Mouse (Mus musculus) megakaryocyte, adult 5-6 weeks (primary cell): ENCODE results near the gene 1700088E04Rik. TPM values are rescaled to one million over a fixed set of nuclear protein-coding genes. Genes with fewer than 3 reads are reported as not detected.

Experiments
- ATAC-seq: 2 replicates; pipeline ENCODE4 v1.8.0; 2016; ENCODE audit warnings: mild to moderate bottlenecking, inconsistent platforms; ENCODE audit not compliant: poor library complexity, severe bottlenecking
- total RNA-seq, 2 experiments: library from RNA; stranded (forward) in 1 of 2; stranded (reverse) in 1 of 2; fragments of 153-499, 151-499 nt in 1 of 2; fragments of 221-1000, 200-1000 nt in 1 of 2; gene quantifications; 2 replicates each; pipeline versions ENCODE4 v1.2.3 to v1.2.4; 2015 to 2017

The 1700088E04Rik gene
- total RNA-seq, 2 experiments from 2014 or later: not detected

DNA sequence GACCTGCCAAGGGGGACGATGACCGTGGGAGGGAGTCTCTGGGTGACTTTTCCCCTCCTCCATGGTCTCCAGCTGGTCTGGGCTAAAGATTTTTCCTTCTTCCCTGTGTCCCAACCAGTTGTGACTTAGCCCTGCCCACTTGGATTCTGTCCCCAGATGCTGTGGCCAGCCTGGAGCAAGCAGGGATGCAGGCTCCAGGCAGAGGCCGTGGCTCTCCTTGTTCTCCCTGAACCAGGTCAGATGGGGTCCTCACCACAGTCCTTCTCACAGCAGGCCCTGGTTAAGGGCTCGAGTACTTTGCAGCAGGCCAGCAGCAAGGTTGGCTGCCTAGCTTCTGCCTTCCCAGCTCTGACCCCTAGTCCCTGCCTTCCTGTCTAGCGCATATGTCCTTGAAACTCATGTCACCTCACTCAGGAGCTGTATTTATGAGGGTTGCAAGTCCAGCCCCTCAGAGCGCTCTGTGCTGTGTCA, 7.8 kb downstream of the 1700088E04Rik start:
- no peak for ATAC-seq

DNA sequence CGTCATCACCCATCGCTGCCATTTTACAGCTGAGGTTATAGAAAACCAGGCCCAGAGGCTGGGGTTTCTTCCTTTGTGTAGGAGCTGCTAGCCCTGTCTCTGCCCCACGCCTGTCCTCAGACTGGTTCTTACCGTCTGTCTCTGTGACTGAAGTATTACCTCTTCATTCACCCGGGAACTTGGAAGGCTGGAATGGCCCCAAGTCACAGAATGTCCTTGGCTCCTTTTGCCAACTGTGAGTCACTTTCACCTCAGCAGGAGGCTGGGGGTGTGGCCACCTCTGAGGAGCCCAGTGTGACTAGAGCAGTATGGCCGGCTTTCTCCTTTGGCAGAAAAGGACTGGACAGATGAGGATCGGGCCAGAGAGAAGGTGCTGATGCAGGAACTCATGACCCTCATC, 9.6 kb downstream of the 1700088E04Rik start:
- ATAC-seq: no peak

DNA sequence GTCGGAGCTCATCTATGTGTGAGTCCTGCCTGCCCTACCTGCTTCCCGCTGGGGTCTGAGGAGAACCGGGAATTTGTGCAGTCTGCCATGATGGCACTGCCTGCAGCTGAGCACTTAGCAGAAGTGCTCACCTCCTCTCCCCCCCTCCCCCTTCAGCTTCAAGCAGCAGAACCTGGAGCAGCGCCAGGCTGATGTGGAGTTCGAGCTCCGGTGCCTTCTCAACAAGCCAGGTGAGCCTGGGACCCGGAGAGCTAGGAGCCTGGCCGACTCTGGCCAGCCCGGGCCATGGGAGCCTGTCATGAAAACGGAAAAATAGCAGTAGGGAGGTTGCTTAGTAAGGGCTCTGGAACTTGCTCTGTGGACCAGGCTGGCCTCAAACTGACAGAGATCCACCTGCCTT, 10.3 kb downstream of the 1700088E04Rik start:
- no peak for ATAC-seq

DNA sequence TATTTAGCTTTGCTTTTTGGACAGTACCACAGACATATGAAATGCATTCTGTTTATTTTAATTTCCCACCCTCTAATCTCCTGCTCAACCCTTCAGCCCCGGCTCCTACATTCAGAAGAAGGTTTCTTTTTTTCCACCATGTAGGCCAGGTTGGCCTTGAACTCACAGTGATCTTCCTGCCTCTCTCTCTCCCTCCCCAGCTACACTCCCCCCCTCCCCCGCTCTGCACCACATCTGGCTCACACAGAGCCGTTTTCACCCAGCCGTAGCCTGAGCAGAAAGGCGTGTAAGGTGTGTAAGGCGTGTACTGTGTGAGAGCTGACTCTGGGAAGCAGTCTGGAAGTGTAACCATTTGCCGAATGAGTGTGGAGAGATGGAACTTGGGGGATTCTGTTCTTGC, 11.7 kb downstream of the 1700088E04Rik start:
- no peak for ATAC-seq

DNA sequence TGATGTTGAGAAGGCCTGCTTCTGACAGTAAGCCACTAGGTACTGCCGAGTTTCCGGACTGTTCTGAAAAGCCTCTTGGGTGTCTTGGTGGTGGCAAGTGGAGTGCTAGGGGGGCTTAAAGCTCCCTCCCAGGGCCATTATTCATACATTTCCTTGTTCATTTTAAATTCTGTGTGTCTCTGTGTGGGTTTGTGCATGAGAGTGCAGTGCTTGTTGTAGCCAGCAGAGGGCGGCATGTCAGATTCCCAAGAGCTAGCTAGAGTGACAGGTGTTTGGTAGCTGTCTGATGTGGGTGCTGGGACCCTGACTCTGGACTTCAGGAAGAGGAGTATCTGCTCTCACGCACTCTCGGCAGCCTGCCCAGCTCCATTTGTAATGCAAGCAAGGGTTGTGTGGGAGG, 12.8 kb downstream of the 1700088E04Rik start:
- no peak for ATAC-seq

DNA sequence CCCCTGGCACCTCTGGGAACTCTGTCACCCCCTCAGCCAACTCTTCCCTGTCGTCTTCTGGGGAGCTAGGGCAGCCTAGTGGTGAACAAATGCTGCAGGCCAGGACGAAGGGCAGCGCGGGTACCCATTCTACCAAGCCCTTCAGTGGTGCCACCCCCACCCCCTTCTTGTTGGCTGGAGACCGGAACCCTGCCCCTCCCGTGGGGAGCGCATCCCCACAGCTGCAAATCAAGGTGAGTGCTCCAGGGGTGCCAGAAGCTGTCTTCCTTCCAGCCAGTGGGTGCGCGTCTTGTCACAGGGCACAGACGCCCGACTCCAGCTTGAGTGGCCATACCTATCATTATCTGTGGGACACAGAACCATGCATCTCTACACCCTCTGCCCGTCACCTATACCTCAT, 14.0 kb downstream of the 1700088E04Rik start:
- no peak for ATAC-seq

DNA sequence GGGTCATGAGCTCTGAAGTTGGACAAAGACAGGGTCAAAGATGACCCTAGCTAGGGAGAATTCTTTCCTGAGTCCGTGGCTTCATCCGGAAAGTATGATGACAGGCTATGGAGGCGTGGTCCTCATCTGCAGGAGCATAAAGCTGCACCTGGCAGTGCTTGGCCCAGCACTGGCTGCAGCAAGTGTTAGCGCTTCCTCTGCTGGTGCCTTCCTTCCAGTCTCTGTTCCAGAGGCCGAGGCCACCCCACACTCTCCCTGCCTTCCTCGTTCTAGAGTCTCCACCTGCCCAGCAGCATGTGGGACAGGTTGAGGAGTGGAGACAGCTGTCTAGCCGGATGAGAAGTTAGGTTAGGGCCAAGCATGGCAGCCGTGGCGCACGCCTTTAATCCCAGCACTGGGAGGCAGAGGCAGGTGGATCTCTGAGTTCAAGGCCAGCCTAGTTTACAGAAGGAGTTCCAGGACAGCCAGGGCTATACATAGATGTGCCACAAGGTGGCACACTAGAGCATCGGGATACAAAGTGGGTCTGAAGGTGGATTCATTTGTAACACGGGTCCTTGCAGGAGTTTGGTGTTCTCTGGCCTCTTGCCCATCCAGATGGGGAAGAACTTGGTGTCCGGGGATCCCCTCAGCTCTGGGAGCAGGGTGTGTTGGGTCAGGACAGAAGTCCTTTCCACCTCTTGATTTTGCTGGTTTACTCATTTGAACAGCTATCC, 14.7 kb downstream of the 1700088E04Rik start:
- ATAC-seq: no peak

DNA sequence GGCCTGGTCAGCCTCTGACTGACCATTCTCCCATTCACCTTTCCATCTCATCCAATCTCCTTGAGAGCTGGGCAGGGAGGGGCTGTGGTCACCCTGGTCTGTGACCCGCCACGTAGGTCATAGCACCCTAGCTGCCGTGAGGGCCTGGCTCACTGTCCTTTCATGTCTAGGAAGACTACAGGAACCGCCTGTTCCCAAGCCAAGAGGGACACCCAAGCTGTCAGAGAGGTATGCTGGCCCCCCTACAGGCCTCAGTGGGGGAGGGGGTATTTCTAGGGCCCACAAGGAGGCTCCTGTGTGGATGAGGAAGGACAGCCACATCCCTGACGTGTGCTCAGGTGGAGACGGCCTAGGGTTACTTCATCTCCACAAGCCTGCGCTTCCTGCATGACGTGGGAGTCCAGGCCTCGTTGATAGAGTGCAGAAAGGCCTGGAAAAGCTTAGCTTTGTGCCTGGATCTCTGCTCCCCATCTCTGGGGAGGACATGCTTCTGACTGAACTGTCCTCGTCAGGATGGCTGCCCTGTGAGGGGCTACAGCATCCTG, 16.6 kb downstream of the 1700088E04Rik start:
- no peak for ATAC-seq

DNA sequence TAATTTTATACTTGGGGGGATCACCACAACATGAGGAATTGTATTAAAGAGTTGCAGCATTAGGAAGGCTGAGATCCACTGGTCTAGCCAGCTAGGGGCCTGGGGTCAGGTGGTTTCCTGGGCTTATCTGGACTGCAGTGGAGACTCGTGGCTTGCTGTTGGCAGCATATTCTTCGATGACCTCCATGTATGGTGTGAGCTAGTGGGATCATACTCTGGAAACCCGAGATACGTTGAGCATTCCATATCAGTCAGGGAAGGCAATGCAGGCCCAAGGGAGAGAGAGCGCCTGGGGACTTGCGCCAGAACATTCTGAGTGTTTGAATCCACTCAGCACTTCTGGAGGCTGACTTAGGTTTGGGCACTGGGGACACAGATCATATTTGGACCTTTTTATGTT, 17.3 kb downstream of the 1700088E04Rik start:
- ATAC-seq: no peak

DNA sequence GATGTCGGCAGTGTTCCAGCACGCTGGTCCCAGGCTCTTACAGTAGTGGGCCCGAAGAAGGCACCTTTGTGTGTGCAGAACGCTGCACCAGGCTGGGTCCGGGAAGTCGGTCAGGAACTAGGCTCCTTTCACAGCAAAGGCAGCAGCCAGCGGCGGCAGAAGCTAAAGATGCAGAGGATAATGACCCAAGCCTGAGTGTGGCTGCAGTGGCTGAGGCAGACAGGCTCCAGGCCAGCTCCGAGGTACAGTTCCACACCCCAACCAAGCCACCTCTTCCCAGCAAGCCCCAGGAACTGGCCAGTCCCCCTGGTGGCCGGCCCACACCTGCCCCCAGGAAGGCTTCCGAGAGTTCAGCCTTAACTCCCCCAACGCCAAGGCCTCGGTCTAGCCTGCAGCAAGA, 18.5 kb downstream of the 1700088E04Rik start:
- no peak for ATAC-seq

DNA sequence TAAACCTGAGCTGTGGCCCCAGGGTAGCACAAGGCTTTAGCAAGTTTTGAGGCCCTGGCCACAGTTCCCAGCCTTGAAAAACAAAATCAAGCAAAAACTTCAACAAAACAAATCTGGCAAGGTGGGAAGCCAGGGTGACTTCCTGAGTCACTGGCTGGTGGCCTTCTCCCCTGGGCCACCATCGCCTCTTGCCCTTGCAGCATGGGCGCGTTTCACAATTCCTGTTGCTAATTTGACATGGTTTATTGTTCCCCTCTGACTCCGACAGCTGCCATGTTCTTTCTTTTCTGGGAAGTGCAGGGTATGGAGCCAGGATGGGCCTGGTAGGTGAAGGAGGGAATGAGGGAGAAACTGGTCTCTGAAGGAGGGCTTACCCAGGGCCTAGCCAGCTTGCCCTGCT, 18.9 kb downstream of the 1700088E04Rik start:
- no peak for ATAC-seq

DNA sequence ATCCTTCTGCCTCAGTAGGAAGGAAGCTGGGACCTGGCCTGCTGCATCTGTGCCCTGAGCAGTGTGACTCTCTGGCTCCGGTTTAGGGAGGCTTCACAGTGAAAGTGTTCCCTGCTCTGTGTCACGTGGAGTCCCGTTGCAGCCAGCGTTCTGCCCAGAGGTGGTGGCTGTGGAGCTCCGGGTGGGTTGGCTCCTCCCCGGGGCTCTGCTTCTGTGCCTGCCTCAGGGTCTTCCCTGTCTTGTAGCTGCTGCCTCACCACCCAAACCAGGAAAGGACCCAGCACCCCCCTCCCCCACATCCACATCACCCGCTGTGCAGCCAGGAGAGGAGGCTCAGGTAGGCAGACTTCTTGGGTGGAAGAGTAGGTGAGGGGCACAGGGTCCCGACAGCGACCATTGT, 21.6 kb downstream of the 1700088E04Rik start:
- no peak for ATAC-seq

DNA sequence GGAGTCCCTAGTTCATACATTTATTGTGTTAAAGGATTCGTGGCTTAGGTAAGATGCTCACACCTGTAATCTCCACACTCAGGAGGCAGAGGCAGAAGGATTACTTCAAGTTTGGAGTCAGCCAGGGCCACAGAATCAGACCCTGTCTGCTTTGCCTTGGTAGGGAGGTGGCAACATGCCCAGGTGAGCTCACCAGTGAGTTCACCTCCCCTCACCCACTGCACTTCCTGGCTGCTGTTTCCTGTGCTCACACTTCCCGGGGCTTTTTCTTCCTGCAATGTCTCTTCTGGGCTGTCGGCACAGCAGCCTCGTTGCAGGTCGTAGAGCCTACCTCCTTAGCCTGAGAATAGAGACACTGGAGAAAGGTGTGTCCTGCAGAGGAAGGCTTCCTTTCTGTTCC, 25.8 kb downstream of the 1700088E04Rik start:
- no peak for ATAC-seq

DNA sequence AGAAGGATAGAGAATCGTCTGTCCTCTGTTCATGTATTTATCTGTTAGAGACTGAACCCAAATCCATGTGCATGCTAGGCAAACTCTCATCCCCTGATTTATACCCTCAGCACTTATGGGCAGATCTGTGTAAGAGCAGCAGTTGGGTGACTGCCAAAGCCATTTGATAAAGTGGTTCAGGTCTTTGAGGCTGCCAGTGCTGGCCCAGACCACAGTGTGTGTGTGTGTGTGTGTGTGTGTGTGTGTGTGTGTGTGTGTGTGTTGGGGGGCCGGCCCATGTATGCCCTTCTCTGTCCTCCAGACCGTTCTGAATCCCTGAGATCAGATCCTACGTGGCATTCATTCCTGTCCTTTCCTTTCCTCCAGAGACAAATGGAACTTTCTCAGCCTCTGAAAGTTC, 29.3 kb downstream of the 1700088E04Rik start:
- no peak for ATAC-seq

DNA sequence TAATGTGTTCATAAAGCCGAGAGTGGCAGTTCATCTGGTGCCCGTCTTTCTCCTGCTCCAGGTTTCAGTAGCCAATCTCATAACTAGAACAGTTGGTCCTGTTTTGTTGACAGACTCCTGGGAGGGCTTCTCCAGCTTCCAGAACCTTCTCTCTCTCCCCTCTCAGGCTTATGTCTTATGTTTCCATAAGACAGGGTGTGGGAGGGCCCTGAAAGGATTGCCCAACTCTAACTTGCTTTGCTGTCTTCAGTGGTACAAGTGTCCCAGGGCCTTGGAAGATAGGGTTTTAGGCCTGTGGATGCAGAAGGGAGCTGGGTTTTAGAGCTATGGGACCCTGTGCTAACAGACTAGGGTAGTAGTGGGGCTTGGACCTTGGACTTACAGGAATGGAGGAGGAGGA, 30.5 kb downstream of the 1700088E04Rik start:
- ATAC-seq: no peak

DNA sequence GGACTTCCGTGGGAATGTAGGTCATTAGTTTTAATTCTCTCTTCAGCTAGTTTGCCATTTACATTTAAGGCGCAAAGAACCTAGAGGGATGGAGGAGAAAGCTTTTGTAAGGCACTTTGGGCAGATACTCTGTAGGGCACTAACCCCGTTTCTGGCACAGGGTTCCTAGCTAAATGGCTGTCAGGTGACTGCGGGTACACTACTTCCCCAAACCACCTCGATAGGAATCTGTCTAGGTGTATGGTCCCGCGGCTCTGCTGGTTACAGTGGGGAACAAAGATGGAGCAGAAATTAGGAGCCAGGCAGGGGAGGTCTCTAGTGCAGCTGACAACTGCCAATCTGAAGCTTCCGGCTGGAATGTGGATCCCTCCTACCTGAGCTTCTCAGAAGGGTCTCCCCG, 31.0 kb downstream of the 1700088E04Rik start:
- peak; percentile 56 for ATAC-seq

DNA sequence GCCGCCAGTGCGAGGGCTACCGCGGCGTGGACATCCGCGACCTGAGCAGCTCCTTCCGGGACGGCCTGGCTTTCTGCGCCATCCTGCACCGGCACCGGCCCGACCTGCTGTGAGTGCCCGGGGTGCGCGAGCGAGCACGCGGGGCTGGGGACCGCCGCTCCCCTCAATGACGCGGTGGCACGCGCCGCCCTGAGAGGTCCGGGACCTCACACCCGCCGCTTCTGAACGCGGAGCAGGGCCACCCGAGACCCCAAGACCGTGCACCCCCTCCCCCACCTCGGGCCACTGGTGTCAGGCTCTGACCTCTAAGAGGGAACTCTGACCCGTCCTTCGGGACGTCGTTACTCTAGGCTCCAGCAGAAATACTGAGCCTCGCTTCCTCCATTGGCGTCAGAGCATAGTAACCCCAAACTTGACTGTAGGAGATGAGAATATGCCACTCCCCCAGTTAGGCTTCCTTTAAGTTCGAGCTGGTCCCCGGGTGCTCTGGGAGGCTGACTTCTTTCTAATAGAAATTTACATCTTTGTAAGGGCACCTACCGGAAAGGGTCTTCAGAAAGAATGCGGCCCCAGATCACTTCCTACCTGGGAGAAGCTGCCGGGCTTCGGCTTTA, 31.6 kb downstream of the 1700088E04Rik start:
- peak; percentile 41 for ATAC-seq

DNA sequence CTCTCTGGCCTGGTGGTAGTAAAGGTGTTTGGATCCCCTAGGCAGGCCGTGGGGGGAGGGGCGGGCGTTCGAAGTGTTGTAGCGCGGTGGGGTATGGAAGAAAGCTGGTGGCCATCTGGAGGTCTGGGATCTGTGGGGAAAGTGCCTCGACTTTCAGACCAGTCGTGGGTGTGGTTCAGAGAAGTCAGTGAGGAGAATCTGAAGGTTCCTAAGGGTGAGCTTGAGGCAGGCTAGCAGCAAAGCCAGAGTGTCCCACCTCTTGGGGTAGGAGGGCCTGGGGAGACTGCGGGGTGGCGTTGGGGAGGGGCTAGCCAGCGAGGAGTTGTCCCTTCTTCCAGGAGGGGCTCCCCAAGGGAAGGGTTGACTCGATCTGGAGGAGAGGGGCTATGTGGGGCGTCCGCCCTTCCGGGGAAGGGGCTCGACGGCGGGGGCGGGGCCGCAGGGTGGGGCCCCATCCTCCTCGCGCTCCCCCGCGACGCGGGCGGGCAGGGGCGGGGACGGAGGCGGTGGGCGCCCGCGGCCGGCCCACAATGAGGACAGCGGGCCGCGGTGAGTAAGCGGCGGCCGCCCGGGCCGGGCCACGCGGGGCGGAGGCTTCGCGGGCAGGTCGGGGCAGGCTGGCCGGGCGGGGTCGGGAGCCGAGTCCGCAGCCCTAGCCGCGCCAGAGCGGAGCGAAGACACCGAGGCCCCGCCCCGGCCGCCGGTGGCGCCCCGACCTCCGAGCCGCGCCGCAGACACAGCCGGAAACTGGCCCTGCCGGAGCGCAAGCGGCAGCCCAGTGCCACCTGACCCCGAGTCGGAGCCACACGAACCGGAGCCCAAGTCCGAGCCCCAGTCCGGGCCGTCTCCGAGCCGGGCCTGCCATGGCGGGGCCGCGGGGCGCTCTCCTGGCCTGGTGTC, 32.4 kb downstream of the 1700088E04Rik start, which contains the start of gene Micall1:
Gene Micall1, plus strand, starts transcription at position 478 of the 900 bp plus-strand sequence.
- peak; percentile 78 for ATAC-seq

DNA sequence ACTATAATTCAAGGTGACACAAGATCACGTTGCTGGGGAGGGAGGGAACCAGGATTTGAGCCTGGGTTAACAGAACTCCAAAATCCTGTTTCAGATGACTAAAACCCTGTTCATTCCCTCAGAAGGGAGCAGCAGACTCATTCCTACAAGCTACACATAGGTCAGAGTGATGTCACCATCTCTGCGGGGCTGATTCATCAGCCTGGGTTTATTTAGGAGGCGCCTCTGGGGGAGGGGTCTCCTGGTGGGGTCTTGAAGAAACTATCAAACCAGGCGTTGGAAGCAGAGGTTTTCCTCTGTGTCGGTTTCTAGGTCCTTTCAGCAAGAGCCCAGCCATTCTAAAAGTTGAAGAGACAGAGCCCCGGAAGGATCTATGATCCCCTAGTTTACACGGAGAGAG, 33.1 kb downstream of the 1700088E04Rik start:
- no peak for ATAC-seq

DNA sequence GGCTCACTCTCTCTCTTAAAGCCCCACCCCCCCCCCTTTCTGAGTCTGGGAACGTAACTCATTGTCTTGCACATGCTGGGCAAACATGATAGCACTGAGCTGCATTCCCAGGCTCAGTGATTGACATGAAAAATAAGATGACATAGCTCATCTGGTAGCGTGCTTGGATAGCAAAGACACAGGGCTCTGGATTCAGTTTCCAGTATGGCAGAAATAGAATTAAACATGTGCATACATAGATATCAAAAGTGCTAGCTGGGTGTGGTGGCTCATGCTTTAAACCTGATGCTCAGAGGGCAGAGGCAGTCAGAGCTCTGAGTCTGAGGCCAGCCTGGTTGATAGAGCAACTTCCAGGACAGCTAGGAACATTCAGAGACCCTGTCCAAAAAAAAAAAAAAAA, 35.2 kb downstream of the 1700088E04Rik start:
- ATAC-seq: no peak

DNA sequence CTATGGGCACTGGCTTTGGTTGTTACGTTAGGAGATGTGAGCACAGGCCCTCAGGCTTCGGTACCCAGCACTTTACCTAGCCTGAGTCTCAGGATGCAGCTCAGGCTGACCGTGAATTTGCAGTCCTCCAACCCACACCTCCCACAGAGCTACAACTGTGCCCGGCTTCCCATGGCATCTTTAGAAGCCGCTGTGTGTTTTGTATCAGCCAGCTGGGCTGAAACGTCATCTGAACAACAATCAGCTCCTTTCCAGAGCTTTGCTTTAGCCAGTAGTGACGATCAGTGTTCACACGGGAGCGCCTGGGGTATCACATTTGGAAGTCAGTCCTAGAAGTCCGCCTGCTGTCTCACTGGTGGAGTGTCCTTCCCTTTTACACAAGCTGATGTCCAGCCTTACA, 37.8 kb downstream of the 1700088E04Rik start:
- no peak for ATAC-seq
